Mouse (Mus musculus) midbrain, embryonic 16.5 days (tissue): Measurements from ENCODE around the gene Slc45a3. TPM values are rescaled to one million over a fixed set of nuclear protein-coding genes. Genes with fewer than 3 reads are reported as not detected.

Source experiments
- ATAC-seq: fragments of 200-750 bp; cut with Nextera tagmentation; 2 replicates; pipeline ENCODE4 v1.8.0; 2017; ENCODE audit warnings: moderate TSS enrichment
- H3K27ac ChIP-seq: fragments of 300-500 bp; sonication (generic); 2 replicates; pipeline ENCODE4 v1.5.1; 2014; ENCODE audit warnings: mild to moderate bottlenecking, low read length, mixed read lengths
- H3K27me3 ChIP-seq: fragments of 300-500 bp; sonication (generic); 2 replicates; pipeline ENCODE4 v1.6.1; 2014; ENCODE audit warnings: low read depth, low read length, mixed read lengths; ENCODE audit not compliant: control insufficient read depth, insufficient read depth
- H3K36me3 ChIP-seq: fragments of 300-500 bp; sonication (generic); 2 replicates; pipeline ENCODE4 v1.6.1; 2014; ENCODE audit warnings: mild to moderate bottlenecking, low read length, moderate library complexity, mixed read lengths; ENCODE audit not compliant: control insufficient read depth, insufficient read depth
- H3K4me1 ChIP-seq: fragments of 300-500 bp; sonication (generic); 2 replicates; pipeline ENCODE4 v1.6.1; 2014; ENCODE audit warnings: mild to moderate bottlenecking, low read length, mixed read lengths; ENCODE audit not compliant: control insufficient read depth, insufficient read depth
- H3K4me2 ChIP-seq: fragments of 300-500 bp; sonication (generic); 2 replicates; pipeline ENCODE4 v1.6.1; 2014; ENCODE audit warnings: mild to moderate bottlenecking, low read length, mixed read lengths
- H3K4me3 ChIP-seq: fragments of 300-500 bp; sonication (generic); 2 replicates; pipeline ENCODE4 v1.5.1; 2014; ENCODE audit warnings: low read depth, mild to moderate bottlenecking, low read length, moderate library complexity, mixed read lengths
- H3K9ac ChIP-seq: fragments of 300-500 bp; sonication (generic); 2 replicates; pipeline ENCODE4 v1.6.1; 2014; ENCODE audit warnings: low read depth, low read length, mixed read lengths
- H3K9me3 ChIP-seq: fragments of 300-500 bp; sonication (generic); replicated peaks from 2 replicates; pipeline ENCODE4 v1.6.1; 2014; ENCODE audit warnings: mild to moderate bottlenecking, low read length, mixed read lengths; ENCODE audit not compliant: control insufficient read depth, poor library complexity, severe bottlenecking
- WGBS: fragments of 180-500 bp; shearing (Covaris S2); extraction: QIAGEN DNeasy Blood & Tissue Kit; methylation state at CpG from one replicate; pipeline ENCODE4 v1.1.7; 2014; 5-methylcytosine and 5-hydroxymethylcytosine counted together
- polyA plus RNA-seq: library from polyadenylated mRNA; unstranded; fragments of >200 nt; fragmentation: Nextera tagmentation; extraction: Ambion mirVana; gene quantifications from 2 replicates; pipeline ENCODE4 v1.2.1, GENCODE M21; 2015

Gene Slc45a3
- polyA plus RNA-seq = 2.3 and 2.7 TPM in 2 replicates

- Histone ChIP-seq H3K4me2 (peak within 1 kb of the TSS; percentile 98), H3K4me3 (peak within 1 kb of the TSS; percentile 87), H3K27ac (no peak within 1 kb of the TSS), H3K27me3 (peaks cover 9% of the 10 kb centered on the region), H3K36me3 (no peaks in the 10 kb centered on the region), H3K9me3 (no peaks in the 10 kb centered on the region), H3K4me1 (peaks cover 7% of the 10 kb centered on the region), H3K9ac (peak within 1 kb of the TSS; percentile 71)
- ATAC-seq = peak; percentile 66
- 0% methylated on average over 28 of the region's 35 CpGs for WGBS
Observed at GRCm38 (mm10) chr1:131962606-131963084, at the start of gene Slc45a3. Gene Slc45a3 (plus strand): TSS chr1:131962967.

GRCm38 (mm10) chr1:131917634-131918033 lies 45.1 kb upstream of the Slc45a3 start:
- Histone ChIP-seq H3K27ac (no peak overlapping the region), H3K4me3 (no peak overlapping the region), H3K9ac (no peak overlapping the region), H3K36me3 (0 out of 2 replicates have a peak, but pooled peaks cover 4% of the 10 kb centered on the region), H3K4me1 (peaks cover 8% of the 10 kb centered on the region; the same call in 1 of the 2 replicates), H3K4me2 (no peak overlapping the region), H3K9me3 (no peaks in the 10 kb centered on the region), H3K27me3 (no peaks in the 10 kb centered on the region)
- no peak for ATAC-seq
- 73% methylated on average over 6 of the region's 6 CpGs for WGBS

- H3K9ac ChIP-seq = no peak overlapping the region
- H3K27ac ChIP-seq = no peak overlapping the region
- 0 out of 2 replicates have a peak, but pooled peaks cover 6% of the 10 kb centered on the region for H3K36me3 ChIP-seq
- no peak for ATAC-seq
- H3K4me2 ChIP-seq = no peak overlapping the region
- peaks cover 4% of the 10 kb centered on the region; the same call in 1 of the 2 replicates for H3K4me1 ChIP-seq
- no peak overlapping the region for H3K4me3 ChIP-seq
- H3K9me3 ChIP-seq = no peaks in the 10 kb centered on the region
- H3K27me3 ChIP-seq = no peaks in the 10 kb centered on the region
- WGBS = 100% methylated on average over 2 of the region's 2 CpGs
Observed at GRCm38 (mm10) chr1:131919052-131919451, 43.7 kb upstream of the Slc45a3 start.

GRCm38 (mm10) chr1:131922100-131922499 lies 40.7 kb upstream of the Slc45a3 start:
- Histone ChIP-seq H3K4me3 (no peak overlapping the region), H3K9ac (no peak overlapping the region), H3K36me3 (peaks cover 15% of the 10 kb centered on the region; the same call in 1 of the 2 replicates), H3K27ac (no peak overlapping the region), H3K9me3 (no peaks in the 10 kb centered on the region), H3K4me1 (0 out of 2 replicates have a peak, but pooled peaks cover 4% of the 10 kb centered on the region), H3K4me2 (no peak overlapping the region), H3K27me3 (no peaks in the 10 kb centered on the region)
- 99% methylated on average over 3 of the region's 3 CpGs for WGBS
- ATAC-seq = no peak

GRCm38 (mm10) chr1:131933471-131933870 lies 29.3 kb upstream of the Slc45a3 start:
- no peak overlapping the region for H3K9ac ChIP-seq
- H3K9me3 ChIP-seq = no peaks in the 10 kb centered on the region
- peaks cover 13% of the 10 kb centered on the region for H3K36me3 ChIP-seq
- WGBS = 88% methylated on average over 2 of the region's 2 CpGs
- H3K4me2 ChIP-seq = no peak overlapping the region
- no peak overlapping the region for H3K27ac ChIP-seq
- no peaks in the 10 kb centered on the region for H3K27me3 ChIP-seq
- H3K4me1 ChIP-seq = no peaks in the 10 kb centered on the region
- H3K4me3 ChIP-seq = no peak overlapping the region
- no peak for ATAC-seq

- Histone ChIP-seq H3K4me1 (no peaks in the 10 kb centered on the region), H3K9ac (no peak overlapping the region), H3K4me2 (no peak overlapping the region), H3K4me3 (no peak overlapping the region), H3K9me3 (no peaks in the 10 kb centered on the region), H3K27me3 (no peaks in the 10 kb centered on the region), H3K36me3 (no peaks in the 10 kb centered on the region), H3K27ac (no peak overlapping the region)
- peak; percentile 67 for ATAC-seq
- WGBS = 41% methylated on average over 6 of the region's 6 CpGs
Observed at GRCm38 (mm10) chr1:131937659-131938305, 25.0 kb upstream of the Slc45a3 start.

GRCm38 (mm10) chr1:131938811-131939210 lies 24.0 kb upstream of the Slc45a3 start:
- 67% methylated on average over 1 of the region's 1 CpGs for WGBS
- ATAC-seq = no peak
- Histone ChIP-seq H3K36me3 (no peaks in the 10 kb centered on the region), H3K9ac (no peak overlapping the region), H3K4me3 (no peak overlapping the region), H3K9me3 (no peaks in the 10 kb centered on the region), H3K4me1 (no peaks in the 10 kb centered on the region), H3K27me3 (no peaks in the 10 kb centered on the region), H3K27ac (no peak overlapping the region), H3K4me2 (no peak overlapping the region)

- no peak overlapping the region for H3K27ac ChIP-seq
- H3K9me3 ChIP-seq = no peaks in the 10 kb centered on the region
- H3K9ac ChIP-seq = no peak overlapping the region
- no peaks in the 10 kb centered on the region for H3K27me3 ChIP-seq
- H3K4me2 ChIP-seq = no peak overlapping the region
- 32% methylated on average over 2 of the region's 2 CpGs for WGBS
- no peak overlapping the region for H3K4me3 ChIP-seq
- no peaks in the 10 kb centered on the region for H3K36me3 ChIP-seq
- ATAC-seq = no peak
- H3K4me1 ChIP-seq = no peaks in the 10 kb centered on the region
Observed at GRCm38 (mm10) chr1:131940711-131941244, 22.0 kb upstream of the Slc45a3 start.

GRCm38 (mm10) chr1:131941501-131941900 lies 21.3 kb upstream of the Slc45a3 start:
- Histone ChIP-seq H3K27ac (no peak overlapping the region), H3K27me3 (no peaks in the 10 kb centered on the region), H3K4me1 (no peaks in the 10 kb centered on the region), H3K36me3 (no peaks in the 10 kb centered on the region), H3K4me3 (no peak overlapping the region), H3K9me3 (no peaks in the 10 kb centered on the region), H3K4me2 (no peak overlapping the region), H3K9ac (no peak overlapping the region)
- ATAC-seq = no peak
- 100% methylated on average over 1 of the region's 1 CpGs for WGBS
